9 mouse cellular contexts compared by ENCODE assay signal in the genomic region with DNA sequence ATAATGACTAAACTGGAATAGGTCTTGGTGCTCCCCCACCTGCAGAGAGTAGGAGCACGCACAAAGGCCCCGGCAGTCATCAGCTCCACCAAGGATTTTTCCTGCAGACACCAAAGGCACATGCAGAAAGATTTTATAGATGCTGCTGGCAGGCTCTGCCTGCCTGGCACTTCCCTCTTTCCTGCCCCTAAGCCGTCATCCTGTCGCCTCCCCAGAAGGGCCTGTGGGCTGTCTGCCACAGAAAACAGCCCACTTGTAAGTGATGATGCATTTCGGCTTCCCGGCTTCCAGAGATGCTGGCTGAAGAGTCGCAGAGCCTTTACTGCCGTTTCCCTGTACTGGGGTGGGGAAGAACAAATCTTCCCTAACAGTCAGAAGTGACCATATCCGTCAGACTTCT.
DNase-seq lines count a peak whose midpoint lies in the region; ATAC-seq and TF ChIP-seq lines count a peak whose summit lies in the region.
"Had no signal": no experiment of that assay in that cellular context is flagged by ENCODE, and none has a peak within 500 bp of the region (broad histone marks: within the 10 kb centered on the region; RNA-seq: fewer than 3 reads in every experiment).

No protein-coding gene starts in this region.

- peak overlapping the region; percentile 44; the same call in 1 of the 2 replicates for H3K9ac ChIP-seq in limb, embryonic 11.5 days (ENCODE audit: low read length)
- no peak overlapping the region for H3K9ac ChIP-seq in intestine, postnatal 0 days (ENCODE audit: low read depth, low read length)
- H3K9ac ChIP-seq: kidney, embryonic 15.5 days had no signal

- WGBS in limb, embryonic 11.5 days, result 61% methylated on average over 9 of the region's 9 CpGs
- WGBS in intestine, postnatal 0 days, result 66% methylated on average over 9 of the region's 9 CpGs

- H3K4me1 ChIP-seq in limb, embryonic 11.5 days (ENCODE audit: control insufficient read depth, insufficient read depth, low read length), result peaks cover 31% of the 10 kb centered on the region
- H3K4me1 ChIP-seq in intestine, postnatal 0 days (replicated peaks; ENCODE audit: control insufficient read depth, insufficient read depth, low read length), result no peaks in the 10 kb centered on the region

- H3K27ac ChIP-seq in limb, embryonic 11.5 days (replicated peaks; ENCODE audit: low read depth, low read length), result no peak overlapping the region
- H3K27ac ChIP-seq in intestine, postnatal 0 days (ENCODE audit: low read depth, low read length), result no peak overlapping the region
- H3K27ac ChIP-seq: kidney, embryonic 15.5 days had no signal

- no peaks in the 10 kb centered on the region for H3K36me3 ChIP-seq in limb, embryonic 11.5 days (ENCODE audit: control insufficient read depth, insufficient read depth, low read length)
- no peaks in the 10 kb centered on the region for H3K36me3 ChIP-seq in intestine, postnatal 0 days (ENCODE audit: control insufficient read depth, insufficient read depth)

- intact Hi-C loops in gastrocnemius, postnatal 36 days (cut with DNase I), result no loop called here

- no peak for ATAC-seq in limb, embryonic 11.5 days (ENCODE audit: insufficient number of reproducible peaks, low FRiP score, low TSS enrichment, low read depth)
- no peak for ATAC-seq in intestine, postnatal 0 days

- no peaks in the 10 kb centered on the region for H3K27me3 ChIP-seq in limb, embryonic 11.5 days (ENCODE audit: control insufficient read depth, insufficient read depth, low read length)
- no peaks in the 10 kb centered on the region for H3K27me3 ChIP-seq in intestine, postnatal 0 days (replicated peaks; ENCODE audit: control insufficient read depth, insufficient read depth, low read length)
- H3K27me3 ChIP-seq: kidney, embryonic 15.5 days had no signal

- no peak overlapping the region for H3K4me2 ChIP-seq in limb, embryonic 11.5 days (ENCODE audit: low read depth, severe bottlenecking)
- no peak overlapping the region for H3K4me2 ChIP-seq in intestine, postnatal 0 days (replicated peaks; ENCODE audit: low read depth)
- H3K4me2 ChIP-seq: kidney, embryonic 15.5 days had no signal

- DNase-seq in cerebellum, adult 11-12 months, result peak; percentile 58
- no peak for DNase-seq in cerebellum, adult 8-10 months
- DNase-seq in 3T3-L1 (ENCODE audit: low read depth, low spot score), result peak; percentile 6
- peak; percentile 81 to 85 for DNase-seq in frontal cortex, postnatal 36 days (ENCODE audit: low spot score in 2 of 2)
- no peak for DNase-seq in limb, embryonic 11.5 days (ENCODE audit: low spot score)
- DNase-seq in kidney, postnatal 25 days, result no peak
- DNase-seq in gastrocnemius, postnatal 36 days, result no peak

- TF ChIP-seq CTCF in intestine, postnatal 0 days (IDR thresholded peaks at IDR 0.05; ENCODE audit: low read depth), result no peak

- no peaks in the 10 kb centered on the region for H3K9me3 ChIP-seq in limb, embryonic 11.5 days (ENCODE audit: control insufficient read depth, low read length)
- no peaks in the 10 kb centered on the region for H3K9me3 ChIP-seq in intestine, postnatal 0 days (ENCODE audit: control insufficient read depth)
- H3K9me3 ChIP-seq: kidney, embryonic 15.5 days had no signal

- H3K4me3 ChIP-seq in limb, embryonic 11.5 days (ENCODE audit: low read depth, low read length), result no peak overlapping the region
- H3K4me3 ChIP-seq in intestine, postnatal 0 days (ENCODE audit: low read depth, low read length), result no peak overlapping the region
- H3K4me3 ChIP-seq: kidney, embryonic 15.5 days had no signal

Comparison
In these comparisons a context has a peak if more than half of its experiments do, and no peak if none do; other contexts are left out.
1. DNase-seq: peak in cerebellum, adult 11-12 months (single experiment), 3T3-L1 (single experiment) and frontal cortex, postnatal 36 days (2 of 2); none in cerebellum, adult 8-10 months (single experiment), limb, embryonic 11.5 days (single experiment), kidney, postnatal 25 days (0 of 2) and gastrocnemius, postnatal 36 days (0 of 2).